Mouse (Mus musculus) adrenal gland, postnatal 10 days (tissue): ENCODE results near the gene Atf7ip2. TPM values are rescaled to one million over a fixed set of nuclear protein-coding genes. Genes with fewer than 3 reads are reported as not detected.
"Not testable (repeated sequence)": the region's sequence is repeated elsewhere in the genome, so short reads cannot be mapped to it uniquely, and the experiment has no call there.

Source experiments
- DNase-seq: peaks from one replicate; pipeline ENCODE4 v3.0.0; 2021; ENCODE audit warnings: mixed read lengths
- long read RNA-seq, 2 experiments: library from polyadenylated mRNA; stranded (forward); transcript quantifications; one replicate each; pipeline ENCODE4 v2.0.0; 2021
- total RNA-seq, 2 experiments: library from RNA; stranded (reverse); gene quantifications; 2 replicates each; pipeline ENCODE4 v1.2.3; 2021

Gene Atf7ip2
- total RNA-seq, result under 1 TPM; 0.39 to 0.73 TPM
- long read RNA-seq, experiment 1, result 0 reads
- long read RNA-seq, experiment 2, result 0 reads

GRCm38 (mm10) chr16:10192679-10193506 lies at the start of gene Atf7ip2:
TSS of gene Atf7ip2 (plus strand) at chr16:10192712.
- DNase-seq, result peak; percentile 96

- DNase-seq, result no peak
Observed at GRCm38 (mm10) chr16:10143166-10143565, 49.3 kb upstream of the Atf7ip2 start.

GRCm38 (mm10) chr16:10147401-10147800 lies 45.1 kb upstream of the Atf7ip2 start:
- DNase-seq, result no peak

- no peak for DNase-seq
Observed at GRCm38 (mm10) chr16:10169123-10169905, 23.2 kb upstream of the Atf7ip2 start.

GRCm38 (mm10) chr16:10170005-10170404 lies 22.5 kb upstream of the Atf7ip2 start, which contains the start of gene Rpl39l:
TSS of gene Rpl39l (plus strand) at chr16:10170226.
- DNase-seq, result no peak

GRCm38 (mm10) chr16:10171276-10171675 lies 21.2 kb upstream of the Atf7ip2 start:
- DNase-seq, result no peak

GRCm38 (mm10) chr16:10172179-10172820 lies 20.2 kb upstream of the Atf7ip2 start:
- DNase-seq, result no peak

- DNase-seq, result not testable (repeated sequence)
Observed at GRCm38 (mm10) chr16:10187461-10187860, 5.1 kb upstream of the Atf7ip2 start.

- DNase-seq, result no peak
Observed at GRCm38 (mm10) chr16:10208777-10209176, 16.3 kb downstream of the Atf7ip2 start.

- DNase-seq, result not testable (repeated sequence)
Observed at GRCm38 (mm10) chr16:10216366-10216765, 23.9 kb downstream of the Atf7ip2 start.

- not testable (repeated sequence) for DNase-seq
Observed at GRCm38 (mm10) chr16:10217020-10217419, 24.5 kb downstream of the Atf7ip2 start.

- DNase-seq, result no peak
Observed at GRCm38 (mm10) chr16:10227361-10227760, 34.8 kb downstream of the Atf7ip2 start.

GRCm38 (mm10) chr16:10236601-10237000 lies 44.1 kb downstream of the Atf7ip2 start:
- no peak for DNase-seq

GRCm38 (mm10) chr16:10253993-10254392 lies 61.5 kb downstream of the Atf7ip2 start:
- no peak for DNase-seq

GRCm38 (mm10) chr16:10272256-10272655 lies 79.7 kb downstream of the Atf7ip2 start:
- DNase-seq, result peak; percentile 59

GRCm38 (mm10) chr16:10274465-10274864 lies 82.0 kb downstream of the Atf7ip2 start:
- DNase-seq, result peak; percentile 35

- not testable (repeated sequence) for DNase-seq
Observed at GRCm38 (mm10) chr16:10276778-10277177, 84.3 kb downstream of the Atf7ip2 start.

- DNase-seq, result peak; percentile 90
Observed at GRCm38 (mm10) chr16:10280286-10280951, 87.9 kb downstream of the Atf7ip2 start.

GRCm38 (mm10) chr16:10281890-10282289 lies 89.4 kb downstream of the Atf7ip2 start:
- no peak for DNase-seq

- no peak for DNase-seq
Observed at GRCm38 (mm10) chr16:10286513-10287268, 94.2 kb downstream of the Atf7ip2 start.

GRCm38 (mm10) chr16:10288115-10288514 lies 95.6 kb downstream of the Atf7ip2 start:
- no peak for DNase-seq
